Mouse (Mus musculus) adrenal gland (tissue): Measurements from ENCODE around the gene Pgpep1.

ENCODE experiments used
- intact Hi-C: fragments of 180-260 bp; cut with DNase I; formaldehyde crosslinking; loops from one replicate; pipeline ENCODE4 v1.15.1; 2025

Pgpep1 gene

DNA sequence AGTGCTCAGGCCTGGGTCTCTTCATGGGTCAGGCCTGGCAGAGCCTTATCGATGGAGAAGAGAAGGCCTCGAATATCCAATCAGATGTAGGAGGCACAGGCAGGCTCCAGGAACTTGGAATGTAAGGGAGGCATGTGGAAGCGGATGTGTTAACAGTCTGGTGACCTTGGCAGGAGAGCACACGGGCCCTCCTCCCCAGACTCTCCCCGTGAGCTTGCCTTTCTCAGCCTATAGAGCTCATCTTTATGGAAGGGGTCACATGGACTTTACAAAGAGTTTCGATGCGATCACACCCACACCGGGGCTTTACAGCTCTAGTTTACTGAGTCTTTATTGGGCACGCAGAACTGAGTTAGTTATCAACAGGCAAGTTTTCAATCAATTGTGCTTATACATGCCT, 21.4 kb downstream of the Pgpep1 start:
- intact Hi-C loops = no loop called here

DNA sequence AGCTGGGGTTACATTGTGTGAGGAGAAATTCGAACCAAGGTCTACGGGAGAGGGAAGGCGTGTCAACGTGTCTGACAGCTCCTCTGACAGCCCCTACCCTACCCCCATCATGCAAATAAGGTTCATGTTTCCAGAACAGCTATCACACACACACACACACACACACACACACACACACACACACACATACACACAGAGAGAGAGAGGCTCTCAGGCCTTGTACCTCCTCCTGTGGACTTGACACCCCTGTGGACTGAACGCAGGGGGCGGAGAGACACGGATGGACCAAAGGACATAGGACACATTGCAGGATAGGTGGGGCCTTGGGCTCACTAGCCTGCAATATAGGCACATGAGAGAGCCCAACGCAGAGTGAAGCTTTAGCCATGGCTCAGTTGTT, 23.4 kb downstream of the Pgpep1 start:
- intact Hi-C loops = no loop called here

DNA sequence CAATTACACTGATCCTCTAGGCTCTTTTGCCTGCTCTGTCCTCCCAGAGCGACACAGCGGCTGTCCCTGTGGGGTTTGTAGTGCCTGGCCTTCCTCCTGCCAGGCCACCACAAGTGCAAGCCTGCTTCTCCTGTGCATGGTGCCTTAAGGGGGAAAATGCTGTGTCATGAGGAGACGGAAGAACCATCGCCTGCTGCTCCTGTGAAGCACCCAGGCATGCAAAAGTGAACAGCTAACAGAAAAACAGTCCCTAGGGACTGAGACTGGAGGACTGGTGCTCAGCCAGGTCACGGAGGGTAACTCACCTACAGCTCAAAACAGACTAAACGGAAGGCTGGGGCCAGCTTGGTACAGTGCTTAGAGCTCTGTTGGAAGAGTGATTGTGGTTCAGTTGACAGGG, 24.7 kb downstream of the Pgpep1 start:
- intact Hi-C loops = no loop called here

DNA sequence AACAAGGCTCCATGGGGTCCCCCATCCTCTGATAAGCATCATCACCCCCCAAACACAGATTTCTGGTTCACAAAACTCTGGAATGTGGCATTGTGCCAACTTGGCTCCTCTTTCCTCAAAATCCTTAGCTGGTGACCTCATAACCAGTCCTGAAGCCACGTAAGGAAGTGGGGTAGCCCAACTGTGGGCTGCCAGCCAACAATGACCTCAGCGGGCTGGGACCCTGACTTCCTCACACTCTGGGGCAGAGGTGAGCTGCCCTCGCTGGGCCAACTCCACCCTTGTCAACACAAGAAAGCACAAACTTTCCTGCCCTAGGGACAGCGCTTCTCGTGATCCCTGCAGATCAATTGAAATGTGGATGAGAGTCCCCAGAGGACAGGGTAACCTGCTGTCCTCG, 26.1 kb downstream of the Pgpep1 start:
- intact Hi-C loops = no loop called here

DNA sequence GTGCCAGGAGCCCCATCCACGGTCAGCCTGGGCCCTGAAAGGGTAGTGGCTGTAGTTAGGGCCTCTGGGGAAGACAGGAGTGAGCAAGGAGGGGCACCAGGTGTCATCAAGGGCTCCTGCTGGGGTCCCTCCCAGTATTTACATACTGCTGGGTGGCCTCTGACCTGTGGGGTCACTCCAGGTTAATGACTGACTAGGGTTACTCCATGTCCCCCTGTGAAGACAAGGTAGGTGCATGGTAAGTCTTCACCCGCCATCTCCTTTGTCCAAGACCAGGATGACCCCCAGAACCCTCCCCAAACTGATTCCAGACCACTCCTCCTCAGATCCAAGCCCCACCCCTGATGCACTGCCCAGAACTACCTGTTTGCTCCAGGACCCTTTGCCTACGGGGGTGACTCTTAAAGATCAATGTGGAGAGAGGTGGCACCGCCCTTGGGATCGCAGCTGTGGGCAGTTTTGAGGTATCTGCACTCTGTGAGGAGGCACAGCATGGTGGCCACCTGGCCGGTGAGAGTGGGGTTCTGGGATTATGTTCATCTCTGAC, 27.8 kb downstream of the Pgpep1 start, which contains the start of gene Gdf15:
Gene Gdf15 (minus strand): TSS at position 111 of the 547 bp plus-strand sequence.
- intact Hi-C loops = no loop called here

DNA sequence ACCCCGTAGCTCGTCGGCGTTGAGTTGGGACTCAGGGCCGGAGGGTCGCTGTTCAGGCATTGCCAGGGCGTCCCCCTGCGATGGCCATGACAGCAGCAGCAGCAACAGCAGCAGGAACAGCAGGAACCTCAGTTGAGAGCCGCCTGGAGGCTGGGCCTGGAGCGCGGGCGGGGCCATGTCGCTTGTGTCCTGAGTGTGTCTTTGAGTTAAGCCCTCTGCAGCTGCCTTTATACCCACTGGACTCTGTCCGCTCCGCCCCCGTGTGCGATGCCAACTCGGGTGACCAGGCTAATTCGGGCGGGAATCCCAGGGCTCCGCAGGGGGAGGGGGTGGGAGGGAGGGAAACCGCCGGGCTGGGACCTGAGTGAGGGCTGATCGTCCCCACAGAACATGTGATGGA, 28.8 kb downstream of the Pgpep1 start:
- intact Hi-C loops = loop anchor here (2.0 kb wide), 1 partner anchor 21 kb away; no protein-coding TSS in a partner anchor

DNA sequence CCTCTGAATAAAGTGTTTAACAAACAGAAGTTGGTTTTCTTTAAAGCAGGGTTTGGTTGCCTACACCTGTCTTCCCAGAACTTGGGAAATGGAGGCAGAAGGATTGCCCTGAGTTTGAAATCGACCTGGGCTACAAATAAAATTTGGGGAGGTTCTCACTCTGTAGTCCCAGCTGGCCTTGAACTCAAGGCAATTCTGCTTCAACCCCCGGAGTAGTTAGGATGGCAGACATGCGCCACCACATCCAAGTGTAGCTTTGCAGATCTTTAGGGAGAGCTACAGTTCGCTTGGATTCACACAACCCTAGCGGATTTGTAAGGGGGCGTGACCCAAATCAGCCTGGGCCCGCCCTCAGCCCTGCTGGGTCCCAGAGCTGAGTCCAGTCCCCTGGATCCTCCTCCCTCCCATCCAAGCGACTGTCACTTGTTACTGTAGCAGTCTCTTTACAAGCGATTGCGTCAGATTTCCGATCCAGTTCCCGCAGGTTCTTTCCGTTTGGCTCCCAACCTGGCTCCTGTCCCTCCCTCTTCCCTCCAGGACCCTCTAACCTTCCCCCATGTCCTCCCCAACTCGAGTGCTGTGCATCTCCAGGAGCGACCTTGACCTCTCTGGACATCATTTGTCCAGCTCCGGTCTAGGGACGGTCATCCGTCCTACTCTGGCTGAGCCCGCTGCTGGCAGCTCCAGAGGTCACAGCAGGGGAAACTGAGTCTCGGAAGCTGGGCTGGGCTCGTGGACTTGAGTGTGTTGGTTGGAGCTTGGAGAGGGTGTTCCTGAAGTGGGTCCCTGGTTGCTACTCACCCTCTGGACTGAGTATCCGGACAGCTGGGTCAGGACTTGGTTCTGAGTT, 29.4 kb downstream of the Pgpep1 start:
- intact Hi-C loops = loop anchor here (2.0 kb wide), 1 partner anchor 22 kb away; no protein-coding TSS in a partner anchor

DNA sequence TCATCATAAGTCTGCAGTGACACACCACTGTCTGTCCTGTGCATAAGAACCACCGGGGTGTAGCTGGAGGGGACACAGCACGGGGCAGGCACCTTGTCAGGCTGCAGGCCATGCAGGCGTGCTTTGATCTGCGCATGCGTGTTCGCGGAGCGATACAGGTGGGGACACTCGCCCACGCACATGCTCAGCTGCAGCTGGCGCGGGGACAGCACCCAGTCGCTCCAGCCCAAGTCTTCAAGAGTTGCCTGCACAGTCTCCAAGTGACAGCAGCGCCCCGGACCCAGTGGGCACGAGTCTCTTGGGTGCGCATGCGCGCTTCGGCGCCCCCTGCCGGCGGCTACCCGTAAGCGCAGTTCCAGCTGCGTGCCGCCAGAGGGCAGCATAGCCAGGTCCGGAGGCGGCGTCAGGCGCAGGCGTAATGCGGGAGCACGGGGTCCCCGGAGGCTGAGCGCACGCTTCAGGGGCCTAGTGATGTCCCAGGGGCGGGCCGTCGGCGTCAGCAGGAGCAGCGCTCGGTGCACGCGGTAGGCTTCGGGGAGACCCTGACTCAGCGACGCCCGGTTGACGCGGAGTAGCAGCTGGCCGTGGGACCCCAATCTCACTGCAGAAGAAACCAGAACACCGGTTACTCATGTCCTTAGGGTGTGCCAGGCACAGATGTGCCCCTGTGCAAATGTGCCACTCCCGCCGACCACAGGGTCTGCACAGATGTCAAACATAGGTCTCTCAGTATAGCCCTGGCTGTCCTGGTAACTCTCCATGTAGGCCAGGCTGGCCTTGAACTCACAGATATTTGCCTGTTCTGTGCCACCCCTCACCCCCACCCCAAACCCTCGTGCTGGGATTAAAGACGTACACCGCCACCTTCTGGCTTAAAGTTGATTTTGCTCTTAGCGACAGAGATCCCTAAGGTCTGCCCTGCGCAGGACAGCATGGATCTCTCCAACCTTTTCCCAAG, 30.3 kb downstream of the Pgpep1 start:
- intact Hi-C loops = loop anchor here (2.0 kb wide), 1 partner anchor 23 kb away; no protein-coding TSS in a partner anchor

DNA sequence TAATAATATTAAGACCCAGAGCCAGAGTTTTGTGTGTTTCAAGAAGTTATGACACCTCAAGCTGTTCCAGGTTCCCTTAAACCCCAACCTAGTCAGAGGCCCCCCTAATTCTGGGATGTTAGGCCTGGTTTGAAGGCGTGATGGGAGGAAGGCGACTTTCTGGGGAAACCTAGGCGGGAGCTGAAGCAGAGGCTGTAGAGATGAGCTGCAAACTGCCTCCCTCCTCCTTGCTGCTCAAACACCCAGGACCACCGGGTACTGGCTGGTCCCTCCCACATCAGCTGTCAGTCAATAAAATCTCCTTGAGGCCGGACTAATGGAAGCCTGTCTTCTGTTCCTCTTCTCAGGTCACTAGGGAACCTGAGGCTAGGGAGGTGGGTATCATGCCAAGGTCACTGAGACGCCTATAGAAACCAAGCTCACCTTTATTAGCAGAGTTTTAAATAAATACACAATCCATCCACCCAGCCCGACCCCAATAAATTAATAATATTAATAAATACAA, 31.1 kb downstream of the Pgpep1 start:
- intact Hi-C loops = loop anchor here (1.0 kb wide), 1 partner anchor 17 kb away; no protein-coding TSS in a partner anchor

DNA sequence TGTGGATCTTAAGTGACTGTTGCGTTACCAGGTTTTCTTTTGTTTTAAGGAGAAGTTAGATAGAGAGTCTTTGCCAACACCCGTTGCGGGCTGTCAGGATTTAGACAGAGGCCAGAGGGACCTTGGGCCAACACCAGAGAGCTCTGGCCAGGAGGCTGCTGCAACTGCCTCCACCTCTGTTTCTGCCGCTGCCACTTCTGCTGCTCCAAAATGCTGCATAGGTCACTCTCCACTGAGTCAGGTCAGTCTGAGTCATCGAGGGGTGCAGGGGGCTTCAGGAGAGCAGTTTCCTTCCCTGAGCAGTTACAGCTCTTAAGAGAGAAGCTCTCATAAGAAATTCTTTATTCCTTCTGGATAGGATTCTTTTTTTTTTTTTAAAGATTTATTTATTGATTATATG, 33.1 kb downstream of the Pgpep1 start:
- intact Hi-C loops = no loop called here

DNA sequence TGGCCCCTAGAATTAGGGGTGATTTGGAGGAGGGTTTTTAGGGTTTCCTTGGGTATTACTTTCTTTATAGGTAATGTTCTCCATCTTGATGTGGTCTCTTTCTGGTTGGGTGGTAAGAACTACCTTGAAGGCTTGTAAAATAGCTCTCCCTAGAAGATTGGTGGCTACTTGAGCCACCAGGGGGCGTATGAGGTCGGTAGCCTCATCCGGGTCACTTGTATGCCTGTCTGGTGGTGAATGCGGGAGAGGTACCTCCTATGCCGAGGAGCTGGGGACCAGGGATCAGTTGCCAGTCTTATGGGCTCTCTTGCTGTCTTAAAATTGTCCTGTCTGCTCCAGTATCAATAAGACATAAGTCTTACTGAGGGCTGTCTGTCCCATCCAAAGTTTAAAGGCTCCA, 35.1 kb downstream of the Pgpep1 start:
- intact Hi-C loops = no loop called here

DNA sequence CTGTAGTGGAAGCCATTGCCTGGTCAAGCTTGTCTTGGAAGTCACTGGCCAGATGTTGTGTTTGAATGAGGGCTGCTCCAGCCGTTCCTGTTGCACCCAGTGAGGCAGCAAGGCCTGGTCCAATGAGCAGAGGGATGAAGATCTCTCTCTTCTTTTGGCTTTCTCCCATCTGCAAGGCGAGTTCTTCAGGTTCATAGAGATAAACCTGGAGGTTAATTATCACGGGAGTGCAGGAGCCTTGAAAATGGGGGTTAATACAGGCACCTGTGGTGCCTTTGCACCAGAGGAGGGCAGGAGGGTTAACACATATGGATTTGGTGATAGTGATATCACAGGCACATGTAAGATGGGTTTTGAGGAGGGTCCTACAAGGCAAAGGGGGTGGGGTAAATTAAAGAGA, 38.0 kb downstream of the Pgpep1 start:
- intact Hi-C loops = no loop called here

DNA sequence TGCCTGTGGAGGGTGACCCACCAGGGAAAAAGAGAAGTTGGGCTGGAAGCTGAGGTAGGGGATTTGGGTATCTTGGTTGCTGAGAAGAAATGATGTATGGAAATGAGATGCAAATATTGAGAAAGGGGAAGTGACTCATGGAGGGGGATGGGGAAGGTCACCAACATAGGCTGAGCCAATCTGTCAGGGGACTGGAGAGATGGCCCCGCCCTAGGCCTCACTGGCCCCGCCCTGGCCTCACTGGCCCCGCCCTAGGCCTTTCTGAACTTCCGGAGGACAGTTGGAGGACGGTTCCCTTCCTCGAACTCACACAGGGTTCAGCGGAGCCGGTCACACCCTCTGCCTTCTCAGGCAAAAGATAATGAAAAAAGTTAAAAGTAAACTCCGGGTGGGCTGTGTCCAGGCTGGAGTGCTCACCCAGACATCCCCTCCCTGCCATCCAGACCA, 41.3 kb downstream of the Pgpep1 start:
- intact Hi-C loops = loop anchor here (5.0 kb wide), 1 partner anchor 33 kb away; no protein-coding TSS in a partner anchor

DNA sequence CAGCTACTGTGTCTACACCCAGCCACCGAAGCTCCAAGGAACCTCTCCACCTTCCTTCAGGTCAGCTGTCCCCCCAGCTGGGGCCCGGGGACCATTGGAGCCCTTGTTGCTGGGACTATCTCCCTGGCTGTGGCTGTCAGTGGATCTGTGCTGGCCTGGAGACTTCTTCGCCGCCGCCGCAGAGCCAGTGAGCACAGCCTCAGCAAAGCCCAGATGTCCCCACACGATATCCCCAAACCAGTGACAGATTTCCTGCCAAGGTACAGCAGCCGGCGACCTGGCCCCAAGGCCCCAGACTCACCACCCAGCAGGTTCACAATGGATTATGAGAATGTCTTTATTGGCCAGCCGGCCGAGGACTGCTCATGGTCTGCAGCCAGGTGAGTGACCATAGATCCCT, 42.2 kb downstream of the Pgpep1 start:
- intact Hi-C loops = loop anchor here (5.0 kb wide), 1 partner anchor 34 kb away; no protein-coding TSS in a partner anchor

DNA sequence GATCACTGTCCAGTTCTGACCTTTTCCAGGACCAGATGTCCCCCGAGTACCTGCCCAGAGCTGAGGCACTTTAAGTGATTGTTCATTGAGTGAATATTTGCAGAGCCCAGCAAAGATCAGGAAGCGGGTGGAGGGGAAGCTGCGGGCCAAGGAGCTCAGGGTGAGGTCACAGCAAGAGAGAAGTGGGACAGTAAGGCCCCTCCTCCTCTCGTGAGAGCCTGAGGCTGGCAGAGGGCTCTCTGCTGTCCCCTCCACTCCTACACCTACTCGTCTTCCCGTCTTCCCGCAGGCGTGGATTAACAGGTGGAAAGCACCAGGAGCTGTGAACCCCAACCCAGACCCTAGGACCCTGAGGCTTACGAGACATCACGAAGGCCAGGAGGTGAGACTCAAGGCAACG, 43.5 kb downstream of the Pgpep1 start:
- intact Hi-C loops = loop anchor here (5.0 kb wide), 1 partner anchor 36 kb away; no protein-coding TSS in a partner anchor

DNA sequence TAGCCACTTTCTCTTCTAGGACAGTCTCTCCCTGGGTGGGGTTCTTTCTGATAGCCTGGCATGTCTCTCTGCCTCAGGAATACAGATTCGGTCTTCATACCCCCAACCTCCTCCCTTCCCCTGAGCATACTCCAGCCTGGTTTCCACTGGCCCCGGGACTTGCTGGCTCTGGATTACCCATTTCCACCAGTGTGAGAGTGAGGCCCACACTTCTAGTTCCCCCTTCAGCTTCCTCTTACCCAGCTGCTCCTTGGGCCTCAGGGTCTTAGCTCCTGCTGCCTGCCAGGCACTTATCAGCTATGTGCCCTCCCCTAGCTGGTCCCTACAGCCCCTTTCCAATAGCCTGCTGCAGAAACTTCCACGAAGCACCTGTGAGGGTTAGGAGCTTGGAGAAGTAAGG, 44.3 kb downstream of the Pgpep1 start, which contains the start of gene Lrrc25:
Gene Lrrc25 (plus strand): TSS at position 262 of the 400 bp plus-strand sequence.
- intact Hi-C loops = loop anchor here (5.0 kb wide), 1 partner anchor 36 kb away; no protein-coding TSS in a partner anchor

DNA sequence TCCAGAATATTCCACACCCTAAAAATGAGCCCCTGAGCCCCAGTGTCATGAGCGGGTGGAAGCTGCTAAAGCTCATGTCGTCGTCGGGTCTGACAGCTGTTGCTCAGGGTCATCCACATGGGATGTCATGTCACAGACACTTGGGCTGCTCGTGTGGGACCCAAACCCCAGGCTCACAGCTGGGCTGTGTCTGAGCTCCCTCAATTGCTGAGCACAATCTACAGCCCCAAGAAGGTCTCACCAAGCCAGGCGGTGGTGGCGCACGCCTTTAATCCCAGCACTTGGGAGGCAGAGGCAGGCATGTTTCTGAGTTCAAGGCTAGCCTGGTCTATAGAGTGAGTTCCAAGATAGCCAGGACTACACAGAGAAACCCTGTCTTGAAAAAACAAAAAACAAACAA, 44.9 kb downstream of the Pgpep1 start:
- intact Hi-C loops = loop anchor here (5.0 kb wide), 1 partner anchor 37 kb away; no protein-coding TSS in a partner anchor

DNA sequence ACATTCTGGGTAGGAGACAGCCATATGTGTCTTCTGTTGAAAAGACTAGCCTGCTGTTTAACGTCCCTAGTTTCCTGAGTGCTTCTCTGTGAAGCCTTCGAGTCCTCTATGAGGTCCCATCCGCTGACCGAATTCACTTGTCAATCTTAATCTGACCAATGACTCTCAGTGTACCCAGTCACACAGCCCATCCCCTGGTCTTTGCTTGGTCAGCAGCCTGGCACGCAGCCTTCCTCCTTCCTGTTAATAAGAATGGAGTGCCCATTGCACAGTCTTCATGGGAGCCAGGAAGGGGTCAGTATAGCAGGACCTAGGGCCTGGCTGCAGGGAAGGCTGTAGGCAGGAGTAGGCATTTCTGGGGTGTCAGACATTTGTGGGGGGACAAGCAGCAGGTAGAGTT, 45.7 kb downstream of the Pgpep1 start:
- intact Hi-C loops = no loop called here

DNA sequence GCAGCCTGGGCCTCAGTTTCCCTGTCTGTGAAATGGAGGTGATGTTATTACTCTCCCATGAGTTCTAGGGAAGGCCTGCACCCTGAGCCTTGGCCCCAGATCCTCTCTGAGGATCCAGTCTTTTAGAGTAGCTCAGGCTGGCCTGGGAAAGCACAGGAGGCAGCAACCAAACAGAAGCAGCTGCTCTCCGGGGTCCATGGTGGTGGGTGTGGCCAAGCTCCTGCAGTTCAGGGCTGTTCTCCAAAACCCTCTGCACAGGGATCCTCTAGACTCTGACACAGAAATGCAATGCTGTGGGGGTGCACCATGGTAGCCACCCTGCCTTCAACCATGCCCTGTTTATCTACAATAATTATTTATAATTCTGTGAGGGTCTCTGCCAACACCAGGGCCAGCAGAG, 46.4 kb downstream of the Pgpep1 start:
- intact Hi-C loops = no loop called here

DNA sequence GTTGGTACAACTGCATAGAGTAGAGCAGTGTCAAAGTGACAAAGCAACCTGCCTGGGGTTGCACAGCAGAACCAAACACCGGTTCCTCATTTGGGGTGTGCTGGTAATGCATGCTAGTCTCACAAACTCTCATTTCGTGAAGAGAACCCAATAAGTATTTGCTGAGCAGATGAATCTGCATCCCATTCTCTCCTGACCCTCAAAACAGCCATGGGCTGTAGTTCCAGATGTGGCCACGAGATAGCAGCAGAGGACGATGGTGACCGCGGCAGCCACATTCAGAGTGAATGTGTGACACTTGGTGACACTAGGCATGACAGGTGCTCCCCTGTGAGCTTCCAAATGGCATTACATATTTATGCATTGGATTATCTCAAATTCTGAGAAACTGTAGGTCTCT, 48.3 kb downstream of the Pgpep1 start:
- intact Hi-C loops = loop anchor here (1.0 kb wide), 1 partner anchor 16 kb away; no protein-coding TSS in a partner anchor
